Mouse (Mus musculus): ENCODE measurements around the gene Sfpq. TPM values are rescaled to one million over a fixed set of nuclear protein-coding genes. Genes with fewer than 3 reads are reported as not detected.

Sfpq gene
- polyA plus RNA-seq, 1 experiment from 2014 or later: 98.1 TPM

- no peaks in the 10 kb centered on the region for H3K27me3 ChIP-seq (ENCODE audit: insufficient read depth, low read length)
- DNase-seq (ENCODE audit: low spot score) (peak; percentile 93), ATAC-seq (replicated peaks; ENCODE audit: low FRiP score, low read depth) (peak; percentile 85)
- H3K27ac ChIP-seq: peak within 1 kb of the TSS; percentile 57; the same call in 1 of the 2 replicates
- no peak for TF ChIP-seq CTCF (IDR thresholded peaks at IDR 0.05; ENCODE audit: low read depth)
- peak within 1 kb of the TSS; percentile 72 for H3K4me3 ChIP-seq (replicated peaks; ENCODE audit: low read depth, low read length)
- H3K4me2 ChIP-seq (ENCODE audit: low read length): peak within 1 kb of the TSS; percentile 73
- WGBS: 1% methylated on average over 38 of the region's 38 CpGs
- no peaks in the 10 kb centered on the region for H3K9me3 ChIP-seq (replicated peaks; ENCODE audit: low read length)
- H3K9ac ChIP-seq (ENCODE audit: low read depth, low read length): peak within 1 kb of the TSS; percentile 79
- H3K4me1 ChIP-seq (replicated peaks; ENCODE audit: insufficient read depth, low read length): no peaks in the 10 kb centered on the region
- peaks cover 3% of the 10 kb centered on the region; the same call in 1 of the 2 replicates for H3K36me3 ChIP-seq (ENCODE audit: insufficient read depth, low read length)
Observed at GRCm38 (mm10) chr4:127060585-127061290, 39.6 kb downstream of the Sfpq start, which contains the start of gene Zmym1. Gene Zmym1 (minus strand): TSS chr4:127061152.

- WGBS: 57% methylated on average over 1 of the region's 1 CpGs
- H3K4me3 ChIP-seq (replicated peaks; ENCODE audit: low read depth, low read length): no peak overlapping the region
- no peak overlapping the region for H3K9ac ChIP-seq (ENCODE audit: low read depth, low read length)
- no peak for DNase-seq (ENCODE audit: low spot score)
- H3K27me3 ChIP-seq (ENCODE audit: insufficient read depth, low read length): no peaks in the 10 kb centered on the region
- H3K36me3 ChIP-seq (ENCODE audit: insufficient read depth, low read length): no peaks in the 10 kb centered on the region
- no peak overlapping the region for H3K27ac ChIP-seq
- no peak for TF ChIP-seq CTCF (IDR thresholded peaks at IDR 0.05; ENCODE audit: low read depth)
- H3K4me2 ChIP-seq (ENCODE audit: low read length): no peak overlapping the region
- H3K9me3 ChIP-seq (replicated peaks; ENCODE audit: low read length): no peaks in the 10 kb centered on the region
- H3K4me1 ChIP-seq (replicated peaks; ENCODE audit: insufficient read depth, low read length): no peaks in the 10 kb centered on the region
- no peak for ATAC-seq (replicated peaks; ENCODE audit: low FRiP score, low read depth)
Observed at GRCm38 (mm10) chr4:127064051-127064450, 42.9 kb downstream of the Sfpq start.

GRCm38 (mm10) chr4:127074915-127075314 is 53.8 kb downstream of the Sfpq start:
- H3K4me1 ChIP-seq (replicated peaks; ENCODE audit: insufficient read depth, low read length): peaks cover 6% of the 10 kb centered on the region; the same call in 1 of the 2 replicates
- ATAC-seq (replicated peaks; ENCODE audit: low FRiP score, low read depth) (no peak), DNase-seq (ENCODE audit: low spot score) (no peak)
- H3K36me3 ChIP-seq (ENCODE audit: insufficient read depth, low read length): no peaks in the 10 kb centered on the region
- WGBS: 66% methylated on average over 1 of the region's 1 CpGs
- no peak overlapping the region for H3K4me2 ChIP-seq (ENCODE audit: low read length)
- H3K9ac ChIP-seq (ENCODE audit: low read depth, low read length): no peak overlapping the region
- H3K27ac ChIP-seq: no peak overlapping the region
- TF ChIP-seq CTCF (IDR thresholded peaks at IDR 0.05; ENCODE audit: low read depth): no peak; the same call in 1 of the 2 replicates
- no peaks in the 10 kb centered on the region for H3K9me3 ChIP-seq (replicated peaks; ENCODE audit: low read length)
- H3K4me3 ChIP-seq (replicated peaks; ENCODE audit: low read depth, low read length): no peak overlapping the region
- no peaks in the 10 kb centered on the region for H3K27me3 ChIP-seq (ENCODE audit: insufficient read depth, low read length)

- Histone ChIP-seq H3K27ac (peak within 1 kb of the TSS; percentile 89), H3K27me3 (ENCODE audit: insufficient read depth, low read length) (no peaks in the 10 kb centered on the region), H3K4me1 (replicated peaks; ENCODE audit: insufficient read depth, low read length) (peaks cover 6% of the 10 kb centered on the region; the same call in 1 of the 2 replicates), H3K36me3 (ENCODE audit: insufficient read depth, low read length) (no peaks in the 10 kb centered on the region), H3K9me3 (replicated peaks; ENCODE audit: low read length) (no peaks in the 10 kb centered on the region), H3K4me3 (replicated peaks; ENCODE audit: low read depth, low read length) (peak within 1 kb of the TSS; percentile 55), H3K9ac (ENCODE audit: low read depth, low read length) (peak within 1 kb of the TSS; percentile 51), H3K4me2 (ENCODE audit: low read length) (peak within 1 kb of the TSS; percentile 78)
- WGBS: under 1% methylated on average over 46 of the region's 46 CpGs
- TF ChIP-seq CTCF (IDR thresholded peaks at IDR 0.05; ENCODE audit: low read depth): no peak
- ATAC-seq (replicated peaks; ENCODE audit: low FRiP score, low read depth) (peak; percentile 95), DNase-seq (ENCODE audit: low spot score) (peak; percentile 98)
Observed at GRCm38 (mm10) chr4:127076875-127077548, 55.9 kb downstream of the Sfpq start, which contains the start of gene Zmym6. Gene Zmym6 (plus strand): TSS chr4:127077383.

- no peak for ATAC-seq (replicated peaks; ENCODE audit: low FRiP score, low read depth)
Observed at GRCm38 (mm10) chr4:127080806-127081205, 59.7 kb downstream of the Sfpq start.

GRCm38 (mm10) chr4:127083131-127083530 is 62.0 kb downstream of the Sfpq start:
- DNase-seq (ENCODE audit: low spot score): no peak
- no peak for ATAC-seq (replicated peaks; ENCODE audit: low FRiP score, low read depth)
- TF ChIP-seq CTCF (IDR thresholded peaks at IDR 0.05; ENCODE audit: low read depth): no peak
- H3K4me3 ChIP-seq (replicated peaks; ENCODE audit: low read depth, low read length): no peak overlapping the region
- H3K27ac ChIP-seq: no peak overlapping the region
- 76% methylated on average over 2 of the region's 2 CpGs for WGBS
- no peaks in the 10 kb centered on the region for H3K27me3 ChIP-seq (ENCODE audit: insufficient read depth, low read length)
- H3K4me2 ChIP-seq (ENCODE audit: low read length): no peak overlapping the region
- H3K4me1 ChIP-seq (replicated peaks; ENCODE audit: insufficient read depth, low read length): peaks cover 2% of the 10 kb centered on the region; the same call in 1 of the 2 replicates
- H3K36me3 ChIP-seq (ENCODE audit: insufficient read depth, low read length): no peaks in the 10 kb centered on the region
- H3K9ac ChIP-seq (ENCODE audit: low read depth, low read length): no peak overlapping the region
- no peaks in the 10 kb centered on the region for H3K9me3 ChIP-seq (replicated peaks; ENCODE audit: low read length)

More at GRCm38 (mm10) chr4:127080806-127081205, 59.7 kb downstream of the Sfpq start:
- no peaks in the 10 kb centered on the region for H3K36me3 ChIP-seq (ENCODE audit: insufficient read depth, low read length)
- H3K4me3 ChIP-seq (replicated peaks; ENCODE audit: low read depth, low read length): no peak overlapping the region
- no peaks in the 10 kb centered on the region for H3K9me3 ChIP-seq (replicated peaks; ENCODE audit: low read length)
- peaks cover 6% of the 10 kb centered on the region; the same call in 1 of the 2 replicates for H3K4me1 ChIP-seq (replicated peaks; ENCODE audit: insufficient read depth, low read length)
- 33% methylated on average over 1 of the region's 1 CpGs for WGBS
- no peak for TF ChIP-seq CTCF (IDR thresholded peaks at IDR 0.05; ENCODE audit: low read depth)
- no peak overlapping the region for H3K9ac ChIP-seq (ENCODE audit: low read depth, low read length)
- no peaks in the 10 kb centered on the region for H3K27me3 ChIP-seq (ENCODE audit: insufficient read depth, low read length)
- H3K27ac ChIP-seq: no peak overlapping the region
- no peak overlapping the region for H3K4me2 ChIP-seq (ENCODE audit: low read length)
- DNase-seq (ENCODE audit: low spot score): no peak

All from kidney, postnatal 0 days (tissue).